26 mouse cellular contexts compared by ENCODE assay signal in the genomic region with DNA sequence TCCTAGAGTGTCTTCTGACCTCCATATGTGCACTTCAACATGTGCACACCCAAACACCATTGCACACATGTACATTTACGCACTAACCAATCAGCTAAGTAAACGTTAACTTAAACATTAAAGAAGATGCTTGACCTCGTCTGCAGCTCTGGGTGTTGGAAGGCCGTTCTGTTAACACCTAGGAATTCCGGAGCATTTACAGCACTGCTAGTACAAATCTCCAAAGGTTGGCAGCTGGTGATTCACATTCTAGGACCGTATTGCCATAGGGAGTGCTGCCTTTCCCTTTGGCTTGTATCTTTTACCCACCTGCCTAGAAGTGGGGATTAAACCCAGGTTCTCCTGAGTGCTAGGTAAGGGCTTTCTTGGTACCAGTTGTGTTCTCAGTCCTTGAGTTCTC. TPM values are rescaled to one million over a fixed set of nuclear protein-coding genes. Genes with fewer than 3 reads are reported as not detected.
DNase-seq lines count a peak whose midpoint lies in the region; ATAC-seq and TF ChIP-seq lines count a peak whose summit lies in the region.
"Had no signal": no experiment of that assay in that cellular context is flagged by ENCODE, and none has a peak within 500 bp of the region (broad histone marks: within the 10 kb centered on the region; RNA-seq: fewer than 3 reads in every experiment).

No protein-coding gene starts in this region.

- H3K27me3 ChIP-seq in heart, embryonic 14.5 days (ENCODE audit: control insufficient read depth, insufficient read depth, low read length), result no peaks in the 10 kb centered on the region
- no peaks in the 10 kb centered on the region for H3K27me3 ChIP-seq in kidney, embryonic 16.5 days (ENCODE audit: insufficient read depth, low read length)
- no peaks in the 10 kb centered on the region for H3K27me3 ChIP-seq in lung, postnatal 0 days (replicated peaks; ENCODE audit: insufficient read depth, low read length)
- H3K27me3 ChIP-seq: CH12.LX; embryonic facial prominence, embryonic 15.5 days; intestine, embryonic 15.5 days; midbrain, embryonic 13.5 days; Patski had no signal

- no peaks in the 10 kb centered on the region for H3K9me3 ChIP-seq in heart, embryonic 14.5 days (ENCODE audit: control insufficient read depth, low read length)
- no peaks in the 10 kb centered on the region for H3K9me3 ChIP-seq in kidney, embryonic 16.5 days (ENCODE audit: low read length)
- H3K9me3 ChIP-seq in lung, postnatal 0 days (ENCODE audit: low read length), result no peaks in the 10 kb centered on the region
- H3K9me3 ChIP-seq: embryonic facial prominence, embryonic 15.5 days; G1E; hindbrain, embryonic 10.5 days; intestine, embryonic 15.5 days; limb, embryonic 10.5 days; midbrain, embryonic 13.5 days had no signal

- no peak for TF ChIP-seq EP300 in lung, postnatal 0 days (IDR thresholded peaks at IDR 0.05)

- peaks cover 5 to 10% of the 10 kb centered on the region in 2 experiments; a peak in 3 of 4 replicates for H3K4me1 ChIP-seq in heart, embryonic 14.5 days (ENCODE audit: control insufficient read depth in 2 of 2, insufficient read depth in 2 of 2, low read length in 2 of 2)
- no peaks in the 10 kb centered on the region for H3K4me1 ChIP-seq in kidney, embryonic 16.5 days (ENCODE audit: insufficient read depth, low read length)
- peaks cover 8% of the 10 kb centered on the region; the same call in 1 of the 2 replicates for H3K4me1 ChIP-seq in lung, postnatal 0 days (ENCODE audit: insufficient read depth, low read depth, low read length)
- H3K4me1 ChIP-seq: embryonic facial prominence, embryonic 15.5 days; hindbrain, embryonic 10.5 days; intestine, embryonic 15.5 days; limb, embryonic 10.5 days had no signal

- intact Hi-C loops in heart, postnatal 36 days (cut with DNase I), result no loop called here

- peak overlapping the region; percentile 61 to 69 for H3K27ac ChIP-seq in heart, embryonic 14.5 days (replicated peaks in 1 of 2; ENCODE audit: control insufficient read depth in 1 of 2, insufficient read depth in 1 of 2, low read depth in 2 of 2, low read length in 2 of 2)
- peak overlapping the region; percentile 32; the same call in 1 of the 2 replicates for H3K27ac ChIP-seq in kidney, embryonic 16.5 days (ENCODE audit: low read length)
- H3K27ac ChIP-seq in lung, postnatal 0 days (ENCODE audit: low read length), result peak overlapping the region; percentile 76
- H3K27ac ChIP-seq: embryonic facial prominence, embryonic 15.5 days; hindbrain, embryonic 10.5 days; intestine, embryonic 15.5 days; layer of hippocampus, adult 2 months; limb, embryonic 10.5 days; midbrain, embryonic 13.5 days had no signal

- no peak overlapping the region for H3K9ac ChIP-seq in heart, embryonic 14.5 days (ENCODE audit: low read length)
- no peak overlapping the region for H3K9ac ChIP-seq in kidney, embryonic 16.5 days (replicated peaks; ENCODE audit: low read length)
- no peak overlapping the region for H3K9ac ChIP-seq in lung, postnatal 0 days (replicated peaks; ENCODE audit: low read depth)
- H3K9ac ChIP-seq: embryonic facial prominence, embryonic 15.5 days; intestine, embryonic 15.5 days; liver, postnatal 0 days; midbrain, embryonic 13.5 days had no signal

- H3K4me2 ChIP-seq in heart, embryonic 14.5 days (ENCODE audit: low read length), result no peak overlapping the region
- H3K4me2 ChIP-seq in kidney, embryonic 16.5 days (replicated peaks; ENCODE audit: low read depth, low read length), result no peak overlapping the region
- no peak overlapping the region for H3K4me2 ChIP-seq in lung, postnatal 0 days (replicated peaks; ENCODE audit: low read depth, low read length)
- H3K4me2 ChIP-seq: embryonic facial prominence, embryonic 15.5 days; intestine, embryonic 15.5 days; midbrain, embryonic 13.5 days had no signal

- 38% methylated on average over 6 of the region's 6 CpGs for WGBS in heart, embryonic 14.5 days
- WGBS in kidney, embryonic 16.5 days, result 67% methylated on average over 6 of the region's 6 CpGs
- 44% methylated on average over 6 of the region's 6 CpGs for WGBS in lung, postnatal 0 days

- no peak overlapping the region for H3K4me3 ChIP-seq in heart, embryonic 14.5 days (ENCODE audit: control insufficient read depth in 1 of 2, insufficient read depth in 1 of 2, low read depth in 1 of 2, low read length in 2 of 2)
- no peak overlapping the region for H3K4me3 ChIP-seq in kidney, embryonic 16.5 days (ENCODE audit: low read length)
- H3K4me3 ChIP-seq in lung, postnatal 0 days (ENCODE audit: low read depth, low read length), result no peak overlapping the region
- H3K4me3 ChIP-seq: embryonic facial prominence, embryonic 15.5 days; hindbrain, embryonic 10.5 days; intestine, embryonic 15.5 days; layer of hippocampus, adult 2 months; limb, embryonic 10.5 days; midbrain, embryonic 13.5 days had no signal

- DNase-seq in heart, postnatal 36 days, result no peak
- no peak for DNase-seq in kidney, adult 8-10 months
- DNase-seq in lung, postnatal 0 days (ENCODE audit: low spot score), result no peak
- DNase-seq in lung, adult 18-20 months, result no peak
- DNase-seq in spleen, adult 12 weeks (ENCODE audit: low spot score), result no peak
- DNase-seq: adrenal gland, postnatal 36 days; B cell, adult 2 months; cerebellum, adult 9-10 months; gastrocnemius, postnatal 10 days; kidney, postnatal 10 days; liver; liver, postnatal 0 days; thymus, postnatal 14 days had no signal

- ATAC-seq in heart, embryonic 14.5 days (ENCODE audit: insufficient number of reproducible peaks, insufficient read depth, low FRiP score, low read depth), result peak; percentile 62
- no peak for ATAC-seq in kidney, embryonic 16.5 days (ENCODE audit: low FRiP score, low TSS enrichment)
- peak; percentile 17; the same call in 1 of the 2 replicates for ATAC-seq in lung, postnatal 0 days
- ATAC-seq: forebrain, embryonic 14.5 days; hindbrain, embryonic 16.5 days; intestine, embryonic 15.5 days; liver, postnatal 0 days; midbrain, embryonic 13.5 days; Patski had no signal

- TF ChIP-seq CTCF in lung, postnatal 0 days (IDR thresholded peaks at IDR 0.05), result no peak

- H3K36me3 ChIP-seq in heart, embryonic 14.5 days (ENCODE audit: control insufficient read depth, insufficient read depth, low read length), result peaks cover 51% of the 10 kb centered on the region
- peaks cover 28% of the 10 kb centered on the region for H3K36me3 ChIP-seq in kidney, embryonic 16.5 days (ENCODE audit: insufficient read depth, low read length)
- peaks cover 35% of the 10 kb centered on the region; the same call in 1 of the 2 replicates for H3K36me3 ChIP-seq in lung, postnatal 0 days (ENCODE audit: insufficient read depth, low read length)

RNA-seq across cellular contexts. Expression of gene Rabgef1, which starts 20.3 kb away (rescaled TPM):
- polyA plus RNA-seq in heart, embryonic 14.5 days (2014; fragmentation: Nextera tagmentation; extraction: Ambion mirVana), result 16.5 and 17.9 TPM in 2 replicates
- total RNA-seq in heart, postnatal 36 days (2021), result 10 to 100 TPM; 20.6 to 21.2 TPM
- 32.6 and 33.2 TPM in 2 replicates for polyA plus RNA-seq in kidney, embryonic 16.5 days (2015; fragmentation: Nextera tagmentation; extraction: Ambion mirVana)
- 48.4 and 50.5 TPM in 2 replicates for polyA plus RNA-seq in lung, postnatal 0 days (2015; fragmentation: Nextera tagmentation; extraction: Ambion mirVana)

RNA-seq across cellular contexts. Expression of gene Tmem248, which starts 25.0 kb away (rescaled TPM):
- 30.7 and 31.0 TPM in 2 replicates for polyA plus RNA-seq in heart, embryonic 14.5 days (2014; fragmentation: Nextera tagmentation; extraction: Ambion mirVana)
- 10 to 100 TPM; 34.4 to 38.5 TPM for total RNA-seq in heart, postnatal 36 days (2021)
- 33.4 and 35.1 TPM in 2 replicates for polyA plus RNA-seq in kidney, embryonic 16.5 days (2015; fragmentation: Nextera tagmentation; extraction: Ambion mirVana)
- 41.0 and 46.4 TPM in 2 replicates for polyA plus RNA-seq in lung, postnatal 0 days (2015; fragmentation: Nextera tagmentation; extraction: Ambion mirVana)

RNA-seq across cellular contexts. Expression of gene Kctd7, which starts 47.2 kb away (rescaled TPM):
- polyA plus RNA-seq in heart, embryonic 14.5 days (2014; fragmentation: Nextera tagmentation; extraction: Ambion mirVana), result 4.8 TPM in 2 replicates
- total RNA-seq in heart, postnatal 36 days (2021), result 1 to 10 TPM; 1.8 to 2.9 TPM
- 5.9 and 6.3 TPM in 2 replicates for polyA plus RNA-seq in kidney, embryonic 16.5 days (2015; fragmentation: Nextera tagmentation; extraction: Ambion mirVana)
- 5.1 and 5.5 TPM in 2 replicates for polyA plus RNA-seq in lung, postnatal 0 days (2015; fragmentation: Nextera tagmentation; extraction: Ambion mirVana)
